Mouse (Mus musculus) telencephalon, adult 2 months (tissue): ENCODE results near the gene Ampd2.

Source experiments
- DNase-seq: peaks from one replicate; pipeline ENCODE4 v3.0.0-alpha.2; 2011; ENCODE audit warnings: low read depth, low spot score

Gene Ampd2

GRCm38 (mm10) chr3:108086470-108086979 is at the start of gene Ampd2:
Gene Ampd2, minus strand, starts transcription at chr3:108086651.
- DNase-seq: no peak

GRCm38 (mm10) chr3:108134701-108135100 is 48.2 kb upstream of the Ampd2 start:
- DNase-seq: peak; percentile 87

GRCm38 (mm10) chr3:108132484-108132883 is 46.0 kb upstream of the Ampd2 start:
- DNase-seq: no peak

- no peak for DNase-seq
Measured at GRCm38 (mm10) chr3:108131821-108132220, 45.4 kb upstream of the Ampd2 start.

GRCm38 (mm10) chr3:108131216-108131615 is 44.8 kb upstream of the Ampd2 start:
- DNase-seq: no peak

DNA sequence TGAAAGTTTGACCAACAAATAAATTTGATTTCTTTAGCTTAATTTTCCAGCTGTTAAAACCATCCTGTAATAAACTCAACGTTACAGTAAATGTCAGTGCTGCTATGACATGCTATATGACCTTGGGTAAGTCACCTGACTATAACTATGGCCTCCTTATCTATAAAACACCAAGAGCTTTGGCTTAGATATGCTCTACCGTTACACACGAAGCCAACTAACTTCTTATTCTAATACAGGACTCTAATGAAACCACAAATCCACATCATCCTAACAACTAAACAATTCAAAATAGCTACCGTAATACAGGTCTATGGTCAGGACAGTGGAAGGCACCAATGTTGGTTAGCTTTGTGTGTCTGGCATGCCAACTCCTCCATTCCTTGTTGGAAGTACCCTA is 43.4 kb upstream of the Ampd2 start:
- no peak for DNase-seq

GRCm38 (mm10) chr3:108129367-108129766 is 42.9 kb upstream of the Ampd2 start:
- DNase-seq: no peak

DNA sequence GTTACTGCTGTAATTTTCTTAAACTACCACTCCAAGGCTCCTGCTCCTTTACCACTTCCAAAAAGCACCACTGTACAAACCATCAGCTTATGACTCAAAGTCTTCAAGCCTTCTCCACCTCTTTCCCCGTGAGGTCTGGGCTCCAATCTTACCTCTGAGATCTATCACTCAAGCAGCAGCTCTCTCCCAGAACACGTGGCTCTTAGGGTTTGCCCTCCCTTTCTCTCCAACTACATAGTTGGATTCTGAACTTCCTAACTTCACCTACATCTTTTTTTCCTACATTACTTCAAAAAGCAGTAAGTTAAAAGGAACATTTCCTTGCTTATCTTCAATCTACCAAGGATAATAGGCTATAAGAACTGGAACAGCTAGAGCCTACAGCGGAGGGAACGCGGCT is 42.1 kb upstream of the Ampd2 start:
- DNase-seq: no peak

GRCm38 (mm10) chr3:108126327-108126726 is 39.9 kb upstream of the Ampd2 start:
- DNase-seq: no peak

GRCm38 (mm10) chr3:108124131-108124530 is 37.7 kb upstream of the Ampd2 start:
- no peak for DNase-seq

- no peak for DNase-seq
Measured at GRCm38 (mm10) chr3:108123242-108123641, 36.8 kb upstream of the Ampd2 start.

GRCm38 (mm10) chr3:108121101-108121500 is 34.6 kb upstream of the Ampd2 start:
- DNase-seq: no peak

DNA sequence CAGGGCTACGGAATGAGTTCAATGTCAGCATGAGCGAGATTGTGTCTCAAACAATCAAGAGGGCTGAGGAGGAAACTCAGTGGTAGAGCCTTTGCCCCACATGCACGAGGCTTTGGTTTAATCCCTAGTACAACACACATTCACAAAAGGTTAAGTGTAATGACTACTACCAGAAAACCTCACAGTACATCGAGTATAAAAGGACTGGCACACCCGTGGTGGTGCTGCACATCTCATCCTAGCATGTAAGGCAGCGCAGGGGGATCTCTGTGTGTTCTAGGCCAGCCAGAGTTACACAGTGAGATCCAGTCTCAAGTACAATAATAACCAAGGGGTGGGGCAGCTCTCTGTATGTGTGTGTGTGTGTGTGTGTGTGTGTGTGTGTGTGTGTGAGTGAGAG is 31.0 kb upstream of the Ampd2 start:
- no peak for DNase-seq

DNA sequence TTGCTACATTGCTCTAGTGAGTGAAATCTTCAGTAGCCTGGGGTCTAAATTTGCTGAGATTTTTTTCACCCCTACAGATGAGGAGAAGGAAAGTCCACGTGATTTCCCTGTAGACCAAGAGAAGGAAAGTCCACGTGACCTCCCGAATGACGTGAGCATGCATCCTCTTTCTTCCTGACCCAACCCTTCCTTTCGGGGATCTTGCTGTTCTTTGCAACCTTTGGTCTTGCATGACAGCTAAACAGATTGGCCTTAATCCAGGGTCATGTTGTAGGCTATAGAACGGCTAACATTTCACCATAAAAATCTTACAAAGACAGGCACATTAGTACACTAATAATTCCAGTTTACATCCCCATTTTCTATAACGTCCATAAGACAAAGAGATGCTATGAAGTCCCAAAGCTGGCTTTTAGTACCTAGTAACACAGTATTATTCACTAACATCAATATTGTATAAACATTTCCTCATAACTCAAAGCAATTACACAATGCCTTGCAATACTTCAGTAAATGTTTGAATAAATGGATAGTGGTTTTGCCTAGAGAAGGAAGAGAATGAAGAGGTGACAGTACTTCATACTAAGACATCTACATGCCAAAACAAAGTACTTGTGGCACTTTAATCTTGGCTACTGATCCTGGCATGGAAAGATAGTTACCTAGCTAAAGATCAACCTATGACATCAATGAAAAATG is 27.3 kb upstream of the Ampd2 start:
- DNase-seq: no peak

DNA sequence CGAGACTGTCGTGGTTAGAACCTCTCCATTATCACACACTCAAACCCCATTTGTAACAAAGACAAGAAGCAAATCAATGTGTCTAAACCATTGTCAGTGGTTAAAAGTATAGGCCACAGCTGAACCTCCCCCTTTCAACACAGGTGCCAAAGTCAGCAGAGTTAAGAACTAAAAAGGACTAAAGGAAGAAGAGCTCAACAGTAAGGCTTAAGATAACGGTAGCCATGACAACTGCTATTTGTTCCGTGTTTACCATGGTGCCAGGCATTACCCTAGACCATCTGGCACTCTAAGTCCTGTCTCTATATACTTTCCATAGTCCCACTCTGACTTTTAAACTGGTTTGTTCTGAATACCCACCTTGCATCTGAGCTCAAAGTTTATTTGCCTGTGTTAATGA is 26.2 kb upstream of the Ampd2 start:
- no peak for DNase-seq

DNA sequence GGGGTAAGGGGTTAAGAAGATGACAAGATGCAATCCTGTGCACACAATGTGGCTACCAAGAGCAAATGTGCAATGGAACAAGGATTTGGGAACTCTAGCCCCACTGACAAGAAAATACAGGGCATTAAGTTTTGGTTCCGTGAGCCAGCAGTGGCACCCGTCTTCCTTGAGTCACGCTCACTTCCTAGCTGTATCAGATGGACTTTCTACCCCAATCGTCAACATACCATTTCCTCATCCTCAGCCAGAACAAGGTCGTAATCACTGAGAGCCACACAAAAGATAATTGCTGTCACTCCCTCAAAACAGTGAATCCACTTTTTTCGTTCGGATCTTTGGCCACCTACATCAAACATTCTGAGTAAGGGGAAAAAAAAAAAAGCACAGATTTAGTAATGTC is 25.8 kb upstream of the Ampd2 start:
- DNase-seq: no peak

DNA sequence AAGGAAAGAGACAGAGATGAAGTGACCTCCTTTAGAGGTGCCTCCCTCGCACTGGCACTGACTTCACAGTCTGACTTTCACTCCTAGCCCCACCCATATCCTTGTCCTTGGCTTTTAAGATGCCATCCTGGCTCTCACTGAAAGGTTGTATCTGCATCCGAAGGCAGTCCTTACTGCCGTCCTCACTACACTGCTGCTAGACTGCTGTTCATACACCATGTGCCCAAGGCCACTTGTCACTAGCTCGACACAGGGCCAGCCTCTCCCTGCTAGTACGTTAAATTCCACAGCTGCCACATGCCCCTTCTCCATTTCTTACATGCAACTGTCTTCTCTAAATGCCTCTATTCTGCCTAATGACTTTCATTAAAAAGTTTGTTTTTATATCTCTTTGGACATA is 24.9 kb upstream of the Ampd2 start:
- no peak for DNase-seq

DNA sequence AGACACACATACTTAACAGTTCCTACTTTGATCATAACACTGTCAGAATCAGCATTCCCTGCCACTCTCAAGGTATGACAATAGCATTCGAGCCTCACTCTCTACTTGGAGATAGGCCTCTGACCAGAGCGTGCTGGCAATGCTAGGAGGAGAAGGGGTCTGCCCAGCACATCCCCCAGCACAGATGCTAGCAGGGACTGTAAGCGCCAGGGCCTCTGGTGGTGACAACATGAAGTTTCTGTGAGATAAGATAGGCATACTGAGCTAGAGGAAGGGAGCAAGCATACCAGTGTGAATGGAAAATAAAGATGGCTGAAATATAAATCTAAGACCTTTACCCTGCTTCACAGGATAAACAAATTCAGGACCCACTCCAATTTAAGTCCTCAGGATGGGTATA is 18.8 kb upstream of the Ampd2 start:
- no peak for DNase-seq

GRCm38 (mm10) chr3:108102075-108102474 is 15.6 kb upstream of the Ampd2 start:
- DNase-seq: no peak

- no peak for DNase-seq
Measured at GRCm38 (mm10) chr3:108101594-108101993, 15.1 kb upstream of the Ampd2 start.

GRCm38 (mm10) chr3:108098316-108098715 is 11.9 kb upstream of the Ampd2 start:
- DNase-seq: no peak

GRCm38 (mm10) chr3:108097656-108098055 is 11.2 kb upstream of the Ampd2 start:
- no peak for DNase-seq

- DNase-seq: no peak
Measured at GRCm38 (mm10) chr3:108096726-108097125, 10.3 kb upstream of the Ampd2 start.

- no peak for DNase-seq
Measured at GRCm38 (mm10) chr3:108096226-108096625, 9.8 kb upstream of the Ampd2 start.
